Mouse (Mus musculus): ENCODE results near the gene Gm8113. TPM values are rescaled to one million over a fixed set of nuclear protein-coding genes. Genes with fewer than 3 reads are reported as not detected.
A peak's percentile ranks its signal among the peaks of the same experiment; 100 is the strongest.
"Not testable (repeated sequence)": the region's sequence is repeated elsewhere in the genome, so short reads cannot be mapped to it uniquely, and the experiment has no call there.

Gm8113 gene
- under 1 TPM in 1 of 2 experiments, not detected in 1; 0.18 TPM for total RNA-seq (2021)
- long read RNA-seq, experiment 1 = 0 reads
- long read RNA-seq, experiment 2 = 0 reads

DNA sequence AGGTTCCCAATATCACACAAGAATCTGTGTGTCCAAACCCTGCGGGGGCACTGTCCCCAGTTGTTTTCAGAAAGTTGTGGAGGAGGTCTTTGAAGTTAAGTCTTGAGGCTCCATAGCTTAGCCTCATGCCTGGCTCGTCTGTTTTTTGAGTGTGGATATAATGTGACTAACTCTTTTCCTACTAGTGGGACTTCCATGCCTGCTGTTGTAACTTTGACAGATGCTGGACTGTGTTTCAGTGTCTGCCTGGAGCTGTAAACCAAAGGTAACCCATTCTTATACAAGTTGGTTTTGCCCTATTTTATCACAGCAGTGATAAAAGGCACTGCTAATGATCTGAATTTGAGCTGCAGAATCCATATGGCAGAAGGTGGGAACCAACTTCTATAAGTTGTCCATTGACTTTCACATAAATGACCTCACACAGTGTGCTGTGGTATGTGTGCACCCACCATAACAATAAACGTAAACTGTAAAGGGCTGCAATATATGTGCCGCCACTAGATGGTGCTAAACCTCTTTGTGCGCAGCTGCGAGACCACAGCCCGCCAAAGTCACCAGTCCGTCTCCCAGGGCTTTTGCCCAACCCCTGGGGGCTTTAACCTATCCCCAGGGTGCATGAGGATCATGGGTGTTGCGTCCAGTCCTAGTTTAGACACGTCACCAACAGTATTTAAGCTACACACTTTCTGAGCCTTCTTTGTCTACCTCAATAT is at the start of gene Gm8113:
Gm8113 (plus strand) TSS at position 703 of the 716 bp plus-strand sequence.
- peak; percentile 54 for DNase-seq
- intact Hi-C loops (cut with DNase I) = not testable (repeated sequence)
- Histone ChIP-seq H3K4me3 (peak within 1 kb of the TSS; percentile 71), H3K27ac (peak within 1 kb of the TSS; percentile 48; the same call in 1 of the 2 replicates)
- TF ChIP-seq CTCF (IDR thresholded peaks at IDR 0.05) = peak; percentile 70

DNA sequence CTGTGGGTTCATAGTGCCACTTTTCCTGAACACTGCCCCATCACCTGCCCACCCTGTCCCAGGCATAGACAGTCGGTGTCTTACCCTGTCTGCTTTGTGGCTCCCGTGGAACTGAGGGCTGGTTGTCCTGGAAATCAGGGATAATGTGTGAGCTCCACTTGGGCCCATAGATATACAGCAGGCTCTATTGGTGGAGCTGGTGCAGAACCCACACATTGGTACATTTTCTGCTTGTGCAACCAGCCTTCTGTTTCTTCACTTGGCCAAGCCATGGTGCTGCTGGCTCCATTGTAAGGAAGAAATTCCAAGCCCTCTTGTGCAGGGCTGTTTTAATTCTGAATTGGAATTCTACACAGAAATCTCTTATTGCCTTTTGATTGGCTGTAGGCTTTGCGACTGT is 49.8 kb upstream of the Gm8113 start, which contains the start of gene Ear1:
Ear1 (minus strand) TSS at position 101 of the 400 bp plus-strand sequence.
- H3K4me3 ChIP-seq; H3K27ac ChIP-seq; intact Hi-C loops (cut with DNase I); DNase-seq: not testable (repeated sequence)

DNA sequence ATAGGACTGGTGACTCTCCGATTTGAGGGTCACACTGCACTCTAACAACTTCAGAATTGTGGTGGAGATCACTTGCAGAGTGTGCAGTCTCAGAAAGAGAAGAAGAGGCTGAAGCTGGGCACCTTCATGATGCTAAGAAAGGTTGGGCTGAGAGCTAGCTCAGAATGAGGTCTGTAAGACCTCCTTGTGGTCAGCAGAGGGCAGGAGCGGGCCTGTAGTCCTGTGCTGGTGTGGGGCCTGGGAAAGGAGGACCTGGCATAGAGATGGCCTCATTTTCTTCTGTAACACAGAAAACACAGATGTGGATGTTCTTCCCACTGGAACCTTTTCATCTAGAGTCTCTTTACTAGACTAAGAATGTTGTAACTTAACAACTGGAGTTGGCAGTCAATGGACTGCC is 47.4 kb upstream of the Gm8113 start:
- H3K27ac ChIP-seq = not testable (repeated sequence)

DNA sequence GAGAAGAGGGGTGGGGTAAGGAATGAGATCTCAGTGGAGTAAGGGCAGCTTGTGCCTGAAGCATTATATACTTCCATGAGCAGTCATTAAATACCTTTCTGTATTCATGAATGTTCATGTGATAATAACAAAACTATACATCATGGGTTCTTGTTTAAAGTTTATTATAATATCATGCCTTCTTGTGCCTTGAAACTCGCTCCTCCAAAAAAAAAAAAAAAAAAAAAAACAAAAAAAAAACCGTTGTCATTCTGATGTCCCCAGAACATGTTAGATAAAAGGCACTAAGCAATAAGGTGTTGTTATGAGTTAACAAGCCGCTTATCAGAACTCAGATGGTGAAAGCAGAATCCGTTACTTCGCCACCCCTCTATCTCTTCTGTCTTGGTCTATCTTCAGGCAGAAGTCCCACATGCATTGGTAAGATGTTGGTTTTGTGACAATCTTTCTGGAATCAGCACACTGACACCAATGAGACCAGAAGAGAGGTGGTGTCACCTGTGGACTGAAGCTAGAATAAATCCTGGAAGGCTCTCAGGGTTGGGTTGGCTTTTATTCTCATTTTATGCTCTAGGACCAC is 45.1 kb upstream of the Gm8113 start:
- H3K27ac ChIP-seq; DNase-seq; intact Hi-C loops (cut with DNase I); H3K4me3 ChIP-seq: not testable (repeated sequence)

More for the DNA sequence above, 47.4 kb upstream of the Gm8113 start:
- H3K4me3 ChIP-seq; intact Hi-C loops (cut with DNase I); DNase-seq: not testable (repeated sequence)

DNA sequence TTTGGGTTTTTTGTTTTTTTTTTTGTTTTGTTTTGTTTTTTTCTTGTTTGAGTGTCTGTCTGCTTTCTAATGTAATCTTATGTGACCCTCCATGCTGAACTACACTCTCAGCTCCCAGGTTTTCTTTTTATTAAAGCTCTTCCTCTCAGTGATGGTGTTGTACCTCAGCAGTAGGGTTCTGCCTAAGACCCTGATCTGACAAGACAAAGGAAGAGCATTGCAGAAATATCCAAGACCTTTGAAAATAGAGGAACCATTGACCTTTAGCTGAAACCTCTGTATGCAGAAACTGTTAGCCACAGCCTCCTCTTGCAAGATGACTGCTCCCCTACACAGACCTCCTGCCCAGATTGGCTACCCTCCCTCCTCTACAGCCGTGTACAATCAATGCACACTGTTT is 39.0 kb upstream of the Gm8113 start:
- H3K27ac ChIP-seq; H3K4me3 ChIP-seq; DNase-seq; intact Hi-C loops (cut with DNase I): not testable (repeated sequence)

DNA sequence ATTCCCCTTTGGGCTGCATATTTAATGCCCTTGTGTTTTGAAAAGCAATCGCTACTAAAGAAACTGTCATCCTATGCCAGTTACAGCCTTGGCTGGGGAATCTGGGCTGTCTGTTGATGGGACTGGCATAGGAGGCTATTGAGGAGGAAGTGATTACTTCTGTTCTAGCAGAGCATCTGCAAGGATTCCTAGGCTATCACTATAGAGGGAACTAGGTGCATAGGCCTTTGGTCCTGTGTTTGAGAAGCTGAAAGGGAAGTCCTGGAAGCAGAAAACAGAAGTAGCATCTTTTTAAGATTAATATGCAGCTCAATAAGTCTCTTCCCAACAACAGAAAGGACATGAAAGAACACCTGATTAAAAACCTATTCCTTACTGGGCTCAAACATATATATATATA is 33.9 kb upstream of the Gm8113 start:
- DNase-seq; H3K27ac ChIP-seq; H3K4me3 ChIP-seq; intact Hi-C loops (cut with DNase I): not testable (repeated sequence)

DNA sequence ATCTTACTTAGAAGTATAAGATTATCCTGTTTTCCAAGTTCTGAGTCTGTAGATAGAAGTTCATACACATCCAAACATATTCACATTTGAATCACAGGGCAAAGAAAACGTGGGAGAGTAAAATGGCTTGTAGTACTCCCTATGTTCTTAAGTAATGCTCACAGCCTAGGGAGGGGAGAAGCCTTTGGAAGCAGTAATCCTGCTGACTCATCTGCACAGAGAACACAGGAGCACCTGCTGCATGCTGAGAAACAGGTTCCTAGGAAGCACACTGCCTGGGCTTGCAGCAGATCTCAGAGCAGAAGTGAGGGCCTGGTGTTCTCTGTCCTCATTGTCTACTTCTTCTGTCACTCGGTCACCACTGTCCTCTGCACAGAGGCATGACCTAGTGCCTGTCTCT is 29.8 kb upstream of the Gm8113 start:
- DNase-seq; intact Hi-C loops (cut with DNase I); H3K4me3 ChIP-seq; H3K27ac ChIP-seq: not testable (repeated sequence)

DNA sequence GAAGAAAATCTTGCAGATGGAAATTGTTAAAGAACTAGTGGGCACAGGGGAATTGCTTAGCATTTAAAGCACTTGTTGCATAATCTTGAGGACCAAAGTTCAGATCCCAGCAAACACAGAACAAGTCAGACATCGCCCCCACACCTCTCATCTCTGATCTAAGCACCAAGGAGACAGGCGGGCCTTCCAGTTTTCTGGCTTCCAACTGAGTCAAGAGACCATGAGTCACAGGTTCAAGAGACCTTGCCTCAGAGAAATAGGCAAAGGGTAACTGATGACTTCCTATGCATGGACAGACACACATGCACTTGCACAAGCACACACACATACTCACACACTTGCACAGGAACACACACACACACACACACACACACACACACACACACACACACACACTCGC is 26.6 kb upstream of the Gm8113 start:
- intact Hi-C loops (cut with DNase I); H3K4me3 ChIP-seq; H3K27ac ChIP-seq; DNase-seq: not testable (repeated sequence)

DNA sequence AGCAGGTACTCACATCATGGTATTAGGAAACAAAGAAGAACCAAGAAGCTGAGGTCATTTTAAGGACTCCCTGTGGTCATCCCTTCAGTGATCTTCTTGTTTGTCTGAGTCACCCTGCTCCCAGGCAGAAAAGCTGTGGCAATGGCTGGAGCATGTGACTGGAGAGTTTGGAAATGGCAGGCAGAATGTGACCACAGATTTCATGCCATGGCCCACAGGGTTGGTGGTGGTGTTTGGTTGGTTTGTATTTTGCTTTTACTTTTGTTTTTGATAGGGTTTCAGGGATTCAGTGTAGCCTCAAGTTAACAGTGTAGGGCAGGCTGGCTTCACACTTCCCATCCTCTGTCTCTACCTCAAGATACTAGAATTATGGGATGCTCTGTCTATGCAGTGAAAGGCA is 7.0 kb upstream of the Gm8113 start:
- intact Hi-C loops (cut with DNase I); H3K4me3 ChIP-seq; DNase-seq; H3K27ac ChIP-seq: not testable (repeated sequence)

DNA sequence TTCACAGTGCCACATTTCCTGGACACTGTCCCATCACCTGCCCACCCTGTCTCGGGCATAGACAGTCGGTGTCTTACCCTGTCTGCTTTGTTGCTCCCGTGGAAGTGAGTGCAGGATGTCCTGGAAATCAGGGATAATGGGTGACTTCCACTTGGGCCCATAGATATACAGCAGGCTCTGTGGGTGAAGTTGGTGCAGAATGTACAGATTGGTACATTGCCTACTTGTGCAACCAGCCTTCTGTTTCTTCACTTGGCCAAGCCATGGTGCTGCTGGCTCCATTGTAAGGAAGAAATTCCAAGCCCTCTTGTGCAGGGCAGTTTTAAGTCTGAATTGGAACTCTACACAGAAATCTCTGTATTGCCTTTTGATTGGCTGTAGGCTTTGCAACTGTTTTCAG is 1.7 kb upstream of the Gm8113 start, which contains the start of gene Ear10:
Ear10 (minus strand) TSS at position 101 of the 400 bp plus-strand sequence.
- intact Hi-C loops (cut with DNase I); H3K4me3 ChIP-seq; DNase-seq; H3K27ac ChIP-seq: not testable (repeated sequence)

DNA sequence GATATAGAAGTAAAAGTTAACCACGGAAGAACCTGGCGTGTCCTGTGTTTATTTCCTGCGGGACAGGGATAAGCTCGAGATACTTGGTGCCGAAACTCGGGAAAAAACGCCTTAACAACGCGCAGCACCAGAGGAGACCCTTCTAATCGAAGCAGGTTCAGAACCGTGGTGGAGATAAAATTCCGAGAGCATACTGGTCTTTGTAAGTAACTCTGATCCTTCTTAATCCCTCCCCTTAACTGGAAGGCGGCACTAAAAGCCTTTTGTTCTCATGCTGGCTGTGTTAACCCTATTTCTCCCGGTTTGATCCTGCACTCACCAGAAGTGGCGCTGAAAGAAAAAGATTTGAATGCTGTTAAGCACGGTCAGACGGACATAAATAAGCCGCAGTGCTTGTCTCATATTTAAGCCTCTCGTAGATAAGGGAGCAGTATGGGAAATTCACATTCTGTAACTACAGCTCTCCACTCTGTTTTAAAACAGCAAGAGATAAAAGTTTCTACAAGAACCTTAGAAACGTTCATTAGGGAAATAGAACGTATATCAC is 287 bp downstream of the Gm8113 start:
- DNase-seq; intact Hi-C loops (cut with DNase I): not testable (repeated sequence)
- Histone ChIP-seq H3K27ac (peak overlapping the region; percentile 48; the same call in 1 of the 2 replicates), H3K4me3 (peak overlapping the region; percentile 71)

DNA sequence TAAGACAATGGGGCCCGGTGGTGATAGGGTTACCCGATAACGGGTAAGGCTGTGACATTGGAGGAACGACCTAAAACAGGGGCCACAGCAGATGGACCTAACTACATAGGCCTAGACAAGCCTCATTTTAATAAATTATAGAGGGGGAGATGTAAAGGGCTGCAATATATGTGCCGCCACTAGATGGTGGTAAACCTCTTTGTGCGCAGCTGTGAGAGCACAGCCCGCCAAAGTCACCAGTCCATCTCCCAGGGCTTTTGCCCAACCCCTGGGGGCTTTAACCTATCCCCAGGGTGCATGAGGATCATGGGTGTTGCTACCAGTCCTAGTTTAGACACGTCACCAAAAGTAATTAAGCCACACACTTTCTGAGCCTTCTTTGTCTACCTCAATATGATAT is 7.8 kb downstream of the Gm8113 start:
- peak; percentile 61 for TF ChIP-seq CTCF (IDR thresholded peaks at IDR 0.05)
- peak; percentile 32 for DNase-seq
- H3K27ac ChIP-seq; intact Hi-C loops (cut with DNase I); H3K4me3 ChIP-seq: not testable (repeated sequence)

DNA sequence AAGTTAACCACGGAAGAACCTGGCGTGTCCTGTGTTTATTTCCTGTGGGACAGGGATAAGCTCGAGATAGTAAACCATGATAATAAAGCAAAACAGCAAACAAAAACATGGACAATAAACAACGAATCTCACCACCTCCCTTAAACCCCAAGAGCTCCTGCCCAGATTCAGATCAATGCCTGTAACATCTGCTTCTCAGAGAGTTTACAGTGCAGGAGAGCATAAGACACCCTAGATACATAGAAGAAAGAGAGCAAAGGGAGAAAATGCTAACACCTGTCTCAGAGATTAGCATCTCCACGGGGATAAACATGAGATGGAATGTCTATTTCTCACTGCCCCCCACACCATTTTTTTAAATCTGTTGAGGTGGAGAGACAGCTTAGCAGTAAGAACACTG is 8.2 kb downstream of the Gm8113 start:
- DNase-seq; H3K4me3 ChIP-seq; intact Hi-C loops (cut with DNase I); H3K27ac ChIP-seq: not testable (repeated sequence)

DNA sequence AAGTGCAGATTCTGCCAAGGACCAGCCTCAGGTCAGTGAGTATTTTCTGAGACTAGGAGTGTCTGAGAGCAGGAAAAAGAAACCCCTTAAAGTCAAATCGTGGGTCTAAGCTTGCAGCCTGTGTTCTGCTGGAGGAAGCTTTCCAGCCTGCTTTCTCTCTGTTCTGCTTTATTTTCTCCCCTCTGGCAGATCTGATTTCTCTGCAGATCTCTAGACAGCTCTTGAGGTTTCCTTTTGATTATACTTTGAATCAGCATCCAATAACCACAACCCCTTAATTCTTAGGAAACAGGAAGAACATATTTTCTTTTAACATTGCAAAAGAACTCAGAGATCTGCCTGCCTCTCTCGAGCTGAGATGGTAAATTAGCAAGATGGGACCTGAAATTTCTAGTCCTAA is 28.2 kb downstream of the Gm8113 start:
- DNase-seq; H3K27ac ChIP-seq; intact Hi-C loops (cut with DNase I); H3K4me3 ChIP-seq: not testable (repeated sequence)

DNA sequence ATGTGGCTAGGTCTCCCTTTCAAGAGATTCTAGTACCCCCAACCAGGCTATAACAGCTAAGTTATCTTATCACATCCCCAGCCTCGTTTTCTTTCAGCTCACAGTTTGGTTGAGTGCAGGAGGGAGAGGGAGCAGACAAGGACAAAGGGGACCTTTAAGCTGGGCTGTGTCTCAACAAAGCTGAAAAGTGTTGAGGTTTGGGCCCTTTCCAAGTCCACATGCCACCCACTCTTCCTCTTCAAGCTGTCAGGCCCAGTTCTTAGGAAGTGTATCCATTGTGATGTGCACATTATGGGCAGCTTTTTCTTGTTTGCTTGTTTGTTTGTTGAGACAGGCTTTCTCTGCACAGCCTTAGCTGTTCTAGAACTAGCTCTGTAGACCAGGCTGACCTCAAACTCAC is 29.9 kb downstream of the Gm8113 start:
- H3K27ac ChIP-seq; DNase-seq; H3K4me3 ChIP-seq; intact Hi-C loops (cut with DNase I): not testable (repeated sequence)

DNA sequence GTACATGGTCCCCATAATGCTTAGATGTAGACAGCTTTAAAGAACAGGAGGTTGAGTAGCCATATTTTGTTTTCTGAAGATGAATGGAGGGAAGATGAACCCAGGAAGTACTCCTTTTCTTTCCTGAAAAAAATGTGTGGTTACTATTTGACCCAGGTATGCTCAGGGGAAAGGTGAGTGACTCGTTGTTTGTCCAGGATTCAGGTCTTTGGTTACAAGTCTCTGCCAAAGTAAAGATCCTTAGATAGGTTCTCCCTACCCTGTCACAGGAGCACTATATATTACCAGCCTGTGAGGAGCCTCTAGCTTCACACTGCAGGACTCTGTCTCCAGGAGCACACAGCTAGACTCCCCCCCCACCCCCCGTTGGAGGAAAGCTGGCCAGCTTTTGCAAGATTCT is 31.6 kb downstream of the Gm8113 start, which contains the start of gene Ang5:
Ang5 (plus strand) TSS at position 301 of the 400 bp plus-strand sequence.
- DNase-seq; H3K27ac ChIP-seq; H3K4me3 ChIP-seq; intact Hi-C loops (cut with DNase I): not testable (repeated sequence)
